Mouse (Mus musculus) neural tube, embryonic 11.5 days (tissue): ENCODE measurements around the gene Wdr48. TPM values are rescaled to one million over a fixed set of nuclear protein-coding genes. Genes with fewer than 3 reads are reported as not detected.

Experiments used
- ATAC-seq: fragments of 200-750 bp; cut with Nextera tagmentation; 2 replicates; pipeline ENCODE4 v1.8.0; 2017; ENCODE audit warnings: moderate number of reproducible peaks, mild to moderate bottlenecking, moderate TSS enrichment, moderate library complexity; ENCODE audit not compliant: insufficient read depth, low FRiP score, low TSS enrichment
- DNase-seq: peaks from one replicate; pipeline ENCODE4 v3.0.0-alpha.2; 2015; ENCODE audit warnings: low spot score
- H3K27ac ChIP-seq: fragments of 300-500 bp; sonication (generic); 2 replicates; pipeline ENCODE4 v1.5.1; 2014; ENCODE audit warnings: low read depth, mild to moderate bottlenecking, low read length
- H3K27me3 ChIP-seq: fragments of 300-500 bp; sonication (generic); 2 replicates; pipeline ENCODE4 v1.6.1; 2014; ENCODE audit warnings: mild to moderate bottlenecking, low read length, mixed read lengths; ENCODE audit not compliant: control insufficient read depth, insufficient read depth
- H3K36me3 ChIP-seq: fragments of 300-500 bp; sonication (generic); 2 replicates; pipeline ENCODE4 v1.6.1; 2014; ENCODE audit warnings: mild to moderate bottlenecking, low read length, moderate library complexity, mixed read lengths; ENCODE audit not compliant: control insufficient read depth, insufficient read depth
- H3K4me1 ChIP-seq: fragments of 300-500 bp; sonication (generic); 2 replicates; pipeline ENCODE4 v1.6.1; 2014; ENCODE audit warnings: low read length, mixed read lengths; ENCODE audit not compliant: control insufficient read depth, insufficient read depth
- H3K4me2 ChIP-seq: fragments of 300-500 bp; sonication (generic); 2 replicates; pipeline ENCODE4 v1.6.1; 2014; ENCODE audit warnings: low read depth, mild to moderate bottlenecking, moderate library complexity
- H3K4me3 ChIP-seq: fragments of 300-500 bp; sonication (generic); 2 replicates; pipeline ENCODE4 v1.5.1; 2014; ENCODE audit warnings: low read depth, low read length
- H3K9ac ChIP-seq: fragments of 300-500 bp; sonication (generic); 2 replicates; pipeline ENCODE4 v1.6.1; 2014; ENCODE audit warnings: mild to moderate bottlenecking, low read length
- H3K9me3 ChIP-seq: fragments of 300-500 bp; sonication (generic); 2 replicates; pipeline ENCODE4 v1.6.1; 2016; ENCODE audit warnings: low read length; ENCODE audit not compliant: control insufficient read depth
- WGBS: fragments of 180-500 bp; shearing (Covaris S2); extraction: QIAGEN DNeasy Blood & Tissue Kit; methylation state at CpG from one replicate; pipeline ENCODE4 v1.1.7; 2014; 5-methylcytosine and 5-hydroxymethylcytosine counted together
- polyA plus RNA-seq: library from polyadenylated mRNA; unstranded; fragments of >200 nt; fragmentation: Nextera tagmentation; extraction: Ambion mirVana; gene quantifications from 2 replicates; pipeline ENCODE4 v1.2.1, GENCODE M21; 2014

Wdr48 gene
- polyA plus RNA-seq, 1 experiment from 2014 or later: 67.2 TPM

DNA sequence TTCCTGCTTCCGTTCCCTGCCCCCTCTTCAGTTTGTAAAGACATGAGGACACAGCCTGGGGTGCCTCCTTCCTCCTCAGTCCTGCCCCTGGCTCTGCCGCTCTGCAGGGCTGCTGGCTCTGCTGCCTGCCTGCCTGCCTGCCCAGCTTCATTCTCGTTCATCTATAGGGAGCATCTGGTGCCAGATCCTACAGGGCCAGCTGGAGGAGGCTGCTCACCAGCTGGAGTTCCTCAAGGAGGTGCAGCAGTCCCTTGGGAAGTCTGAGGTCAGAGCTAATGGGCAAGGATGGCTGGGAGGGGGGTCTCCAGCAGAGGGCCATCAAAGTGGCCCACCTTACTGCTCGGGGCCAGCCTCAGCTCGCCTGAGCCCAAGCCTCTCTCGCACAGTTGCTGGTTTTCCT lies 55.8 kb downstream of the Wdr48 start:
- H3K9ac ChIP-seq: no peak overlapping the region
- 0 out of 2 replicates have a peak overlapping the region, but pooled peaks have one; percentile 8 for H3K27ac ChIP-seq
- no peak for ATAC-seq
- H3K36me3 ChIP-seq: no peaks in the 10 kb centered on the region
- H3K9me3 ChIP-seq: no peaks in the 10 kb centered on the region
- H3K4me1 ChIP-seq: no peaks in the 10 kb centered on the region
- no peak for DNase-seq
- no peaks in the 10 kb centered on the region for H3K27me3 ChIP-seq
- no peak overlapping the region for H3K4me3 ChIP-seq
- WGBS: 60% methylated on average over 6 of the region's 6 CpGs
- no peak overlapping the region for H3K4me2 ChIP-seq

DNA sequence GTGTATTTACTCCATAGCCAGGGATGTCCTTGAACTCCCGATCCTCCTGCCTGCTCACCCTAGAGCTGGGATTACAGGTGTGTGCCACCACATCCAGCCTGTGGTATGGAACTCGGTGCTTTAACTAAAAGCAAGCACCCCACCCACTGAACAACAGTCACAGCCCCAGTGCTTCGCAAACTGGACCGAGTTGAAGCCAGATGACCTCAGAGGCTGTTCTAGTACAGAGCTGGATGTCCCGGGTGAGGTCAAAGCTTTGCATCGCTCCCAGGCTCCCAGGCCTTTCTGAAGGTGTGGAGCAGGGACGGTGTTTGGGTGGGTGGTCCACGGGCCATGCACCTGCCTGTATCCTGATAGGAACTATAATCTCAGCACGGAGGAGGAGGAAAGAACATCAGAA lies 56.7 kb downstream of the Wdr48 start:
- no peak for DNase-seq
- Histone ChIP-seq H3K9ac (no peak overlapping the region), H3K27me3 (no peaks in the 10 kb centered on the region), H3K4me2 (no peak overlapping the region), H3K36me3 (no peaks in the 10 kb centered on the region), H3K9me3 (no peaks in the 10 kb centered on the region), H3K4me3 (no peak overlapping the region), H3K27ac (no peak overlapping the region), H3K4me1 (no peaks in the 10 kb centered on the region)
- ATAC-seq: no peak
- WGBS: 88% methylated on average over 9 of the region's 9 CpGs

DNA sequence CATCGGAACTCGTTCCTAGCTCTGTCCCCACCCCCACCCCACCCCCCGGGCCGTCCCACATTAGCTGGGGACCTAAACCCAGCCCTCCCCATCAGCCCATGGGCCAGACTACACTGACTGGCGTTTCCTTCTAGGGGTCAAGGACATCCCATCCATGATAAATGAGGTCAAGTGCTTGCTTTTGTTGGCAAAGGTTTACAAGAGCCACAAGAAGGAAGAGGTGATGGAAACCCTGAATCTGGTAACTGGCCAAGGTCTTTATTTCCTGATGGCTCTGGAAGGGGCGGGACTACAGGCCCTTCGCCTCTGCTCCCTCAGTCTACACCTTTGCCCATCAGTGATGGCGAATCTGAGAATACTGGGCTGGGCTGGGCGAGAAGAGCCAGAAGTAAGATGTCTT lies 64.2 kb downstream of the Wdr48 start:
- ATAC-seq (no peak), DNase-seq (no peak)
- Histone ChIP-seq H3K27me3 (no peaks in the 10 kb centered on the region), H3K9me3 (no peaks in the 10 kb centered on the region), H3K27ac (no peak overlapping the region), H3K36me3 (no peaks in the 10 kb centered on the region), H3K4me2 (no peak overlapping the region), H3K4me3 (no peak overlapping the region), H3K4me1 (peaks cover 3% of the 10 kb centered on the region; the same call in 1 of the 2 replicates), H3K9ac (no peak overlapping the region)
- 86% methylated on average over 9 of the region's 9 CpGs for whole genome bisulfite sequencing

DNA sequence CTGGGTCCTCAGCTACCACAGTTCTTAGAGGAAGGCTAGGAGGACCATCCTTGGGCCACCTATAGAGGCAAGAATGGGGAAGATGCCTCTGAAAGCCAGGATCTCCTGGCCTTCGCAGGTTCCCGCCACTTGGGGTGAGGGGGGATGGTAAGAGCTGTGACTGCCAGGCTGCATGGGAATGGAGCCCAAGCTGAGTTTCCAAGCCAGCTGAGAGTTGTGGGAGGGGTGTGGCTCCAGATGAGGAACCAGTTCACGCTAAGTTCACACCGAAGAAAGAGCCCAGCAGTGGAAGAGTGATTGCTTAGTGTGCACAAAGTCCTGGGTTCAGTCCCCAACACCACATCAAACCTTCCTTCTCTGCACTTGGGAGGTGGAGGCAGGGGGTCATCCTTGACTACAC lies 67.5 kb downstream of the Wdr48 start:
- Histone ChIP-seq H3K9me3 (no peaks in the 10 kb centered on the region), H3K4me1 (peaks cover 3% of the 10 kb centered on the region; the same call in 1 of the 2 replicates), H3K27ac (no peak overlapping the region), H3K4me2 (no peak overlapping the region), H3K36me3 (no peaks in the 10 kb centered on the region), H3K27me3 (no peaks in the 10 kb centered on the region), H3K4me3 (no peak overlapping the region), H3K9ac (no peak overlapping the region)
- 83% methylated on average over 4 of the region's 4 CpGs for WGBS
- no peak for DNase-seq
- no peak for ATAC-seq

DNA sequence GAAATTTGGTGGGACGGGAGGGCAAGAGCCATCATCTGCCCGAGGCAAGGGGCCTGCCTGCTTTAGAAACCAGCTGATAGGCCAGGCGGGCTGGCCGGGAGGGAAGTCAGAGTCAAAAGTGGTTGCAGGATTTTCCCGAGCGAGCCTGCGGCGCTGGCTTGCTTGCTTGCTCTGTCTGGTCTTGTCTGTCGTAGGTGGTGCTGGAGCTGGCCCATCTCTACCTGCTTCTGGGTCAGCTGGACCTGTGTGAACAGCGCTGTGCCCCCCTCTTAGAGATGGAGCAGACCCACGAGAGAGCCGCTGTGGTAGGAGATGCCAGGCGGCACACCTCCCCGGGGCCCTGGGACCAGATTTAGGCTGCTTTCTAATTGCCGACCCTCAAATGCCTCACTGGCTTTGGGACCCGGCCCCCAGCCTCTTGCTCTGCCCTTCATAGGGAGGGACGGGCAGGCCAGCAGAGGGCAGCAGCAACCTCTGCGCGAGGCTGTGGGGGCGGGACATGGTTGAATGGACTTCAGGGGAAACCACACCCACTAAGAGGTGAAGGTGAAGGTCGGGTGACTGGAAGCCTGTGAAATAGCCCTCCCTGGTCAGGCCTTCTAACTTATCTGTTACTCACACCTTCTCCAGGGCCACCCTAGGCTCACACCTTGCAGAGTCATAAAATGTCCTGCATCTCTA lies 68.4 kb downstream of the Wdr48 start:
- Histone ChIP-seq H3K9ac (no peak overlapping the region; the same call in 1 of the 2 replicates), H3K4me3 (no peak overlapping the region), H3K4me1 (peaks cover 3% of the 10 kb centered on the region; the same call in 1 of the 2 replicates), H3K4me2 (peak overlapping the region; percentile 9; the same call in 1 of the 2 replicates), H3K9me3 (no peaks in the 10 kb centered on the region), H3K27me3 (no peaks in the 10 kb centered on the region), H3K36me3 (no peaks in the 10 kb centered on the region), H3K27ac (no peak overlapping the region)
- ATAC-seq (no peak), DNase-seq (peak; percentile 74)
- 13% methylated on average over 21 of the region's 21 CpGs for WGBS

DNA sequence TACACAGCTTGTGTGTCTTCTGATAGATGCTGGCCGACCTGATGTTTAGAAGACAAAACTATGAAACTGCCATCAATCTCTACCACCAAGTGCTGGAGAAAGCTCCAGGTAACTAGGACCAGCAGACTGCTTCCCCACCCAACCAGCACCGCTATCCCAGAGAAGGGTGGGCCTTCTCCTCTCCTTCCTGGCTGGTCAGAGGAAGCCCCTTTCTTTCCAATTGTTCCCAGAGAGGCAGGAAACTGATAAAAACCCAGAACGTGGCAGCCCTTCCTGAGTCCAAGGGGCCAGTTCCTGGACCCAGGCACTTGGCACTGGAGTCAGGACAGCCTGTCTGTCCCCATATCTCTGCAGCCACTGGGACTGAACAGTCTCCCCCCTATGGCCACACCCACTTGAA lies 69.5 kb downstream of the Wdr48 start:
- H3K27me3 ChIP-seq: no peaks in the 10 kb centered on the region
- WGBS: 82% methylated on average over 3 of the region's 3 CpGs
- no peaks in the 10 kb centered on the region for H3K9me3 ChIP-seq
- no peak overlapping the region for H3K4me3 ChIP-seq
- ATAC-seq: no peak
- DNase-seq: no peak
- no peaks in the 10 kb centered on the region for H3K36me3 ChIP-seq
- no peak overlapping the region for H3K9ac ChIP-seq
- no peak overlapping the region for H3K27ac ChIP-seq
- no peak overlapping the region for H3K4me2 ChIP-seq
- peaks cover 3% of the 10 kb centered on the region; the same call in 1 of the 2 replicates for H3K4me1 ChIP-seq

DNA sequence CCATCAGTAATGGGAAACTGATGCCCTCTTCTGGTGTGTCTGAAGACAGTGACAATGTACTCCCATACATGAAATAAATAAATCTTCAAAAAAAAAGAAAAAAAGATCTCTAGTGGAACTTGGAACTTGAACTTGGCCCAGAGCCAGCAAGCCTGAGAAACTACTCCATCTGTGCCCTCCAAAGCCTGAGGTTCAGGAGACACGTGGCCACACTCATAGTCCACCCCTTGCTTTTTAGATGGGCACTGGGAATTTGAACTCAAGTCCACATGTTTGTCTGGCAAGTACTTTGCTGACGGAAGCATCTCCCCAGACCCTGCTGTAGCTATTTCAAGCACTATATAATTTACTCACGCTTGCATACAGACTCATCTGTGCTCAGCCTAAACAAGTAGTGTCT lies 70.5 kb downstream of the Wdr48 start:
- Histone ChIP-seq H3K36me3 (no peaks in the 10 kb centered on the region), H3K4me3 (no peak overlapping the region), H3K4me1 (peaks cover 3% of the 10 kb centered on the region; the same call in 1 of the 2 replicates), H3K9ac (no peak overlapping the region), H3K9me3 (no peaks in the 10 kb centered on the region), H3K4me2 (no peak overlapping the region), H3K27me3 (no peaks in the 10 kb centered on the region), H3K27ac (no peak overlapping the region)
- no peak for ATAC-seq
- no peak for DNase-seq
- WGBS: 84% methylated on average over 3 of the region's 3 CpGs

DNA sequence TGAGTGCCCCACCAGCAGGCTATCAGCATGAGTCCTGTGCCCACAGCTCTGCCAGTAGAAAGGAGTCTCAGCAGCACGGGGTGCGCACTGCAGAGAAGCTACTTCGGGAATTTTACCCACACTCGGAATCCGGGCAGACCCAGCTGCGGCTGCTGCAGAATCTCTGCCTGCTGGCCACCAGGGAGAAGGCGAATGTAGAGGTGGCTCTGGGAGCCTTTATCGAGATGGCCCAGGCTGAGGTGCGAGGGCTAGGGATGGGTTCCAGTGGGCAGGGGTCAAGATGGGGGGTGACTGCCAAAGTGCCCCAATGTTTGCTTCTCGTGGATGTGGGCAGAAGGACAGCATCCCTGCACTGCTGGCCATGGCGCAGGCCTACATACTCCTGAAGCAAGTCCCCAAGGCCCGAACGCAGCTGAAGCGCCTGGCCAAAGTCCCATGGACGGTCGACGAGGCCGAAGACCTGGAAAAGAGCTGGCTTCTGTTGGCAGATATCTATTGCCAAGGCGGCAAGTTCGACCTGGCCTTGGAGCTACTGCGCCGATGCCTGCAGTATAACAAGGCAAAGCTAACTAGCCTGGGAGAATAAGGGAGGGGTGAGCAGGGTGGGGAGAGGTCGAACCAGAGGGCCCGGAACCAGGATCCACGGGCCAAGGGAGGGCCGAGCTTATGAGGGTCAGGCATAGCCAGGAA lies 71.7 kb downstream of the Wdr48 start:
- ATAC-seq: no peak
- Histone ChIP-seq H3K4me3 (no peak overlapping the region), H3K4me2 (no peak overlapping the region), H3K36me3 (no peaks in the 10 kb centered on the region), H3K9me3 (no peaks in the 10 kb centered on the region), H3K27ac (no peak overlapping the region), H3K9ac (no peak overlapping the region), H3K4me1 (peaks cover 8% of the 10 kb centered on the region), H3K27me3 (no peaks in the 10 kb centered on the region)
- DNase-seq: no peak
- 86% methylated on average over 26 of the region's 26 CpGs for WGBS

DNA sequence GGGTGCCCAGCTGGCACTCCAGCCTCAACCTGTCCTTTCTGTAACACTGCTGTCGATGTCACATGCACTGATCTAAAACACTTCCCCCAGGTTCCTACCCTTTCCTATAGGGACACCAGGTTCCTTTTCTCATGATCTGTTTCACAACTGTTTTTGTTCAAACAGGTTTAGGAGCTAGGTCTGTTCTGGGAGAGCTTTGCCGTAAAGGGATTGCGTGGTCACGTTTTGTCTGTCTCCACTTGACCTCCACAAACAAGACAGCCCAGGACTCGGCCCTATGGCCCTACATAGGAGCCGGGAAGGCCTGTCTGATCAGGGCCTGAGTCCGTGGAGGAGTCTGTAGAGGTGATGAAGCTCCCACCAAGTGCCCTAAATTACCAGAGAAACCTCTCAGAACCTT lies 75.1 kb downstream of the Wdr48 start:
- WGBS: 77% methylated on average over 7 of the region's 7 CpGs
- Histone ChIP-seq H3K4me2 (no peak overlapping the region), H3K9me3 (no peaks in the 10 kb centered on the region), H3K4me1 (peaks cover 5% of the 10 kb centered on the region; the same call in 1 of the 2 replicates), H3K27me3 (no peaks in the 10 kb centered on the region), H3K9ac (no peak overlapping the region), H3K4me3 (no peak overlapping the region), H3K36me3 (0 out of 2 replicates have a peak, but pooled peaks cover 2% of the 10 kb centered on the region), H3K27ac (no peak overlapping the region)
- DNase-seq: no peak
- ATAC-seq: no peak
